Mouse (Mus musculus) small intestine, adult 2 months (tissue): ENCODE measurements at regions not wholly inside any gene's neighbourhood (a gene's known extent, or its start where the extent isn't known, plus 50 kb on each side); places are given as distances from the start of the nearest gene placed in this dataset.

Experiments used
- CTCF ChIP-seq: fragments of 200-500 bp; IDR thresholded peaks from 2 replicates; pipeline ENCODE4 v1.5.1; 2012; ENCODE audit warnings: low read depth, mild to moderate bottlenecking, control low read depth, inconsistent platforms, low read length, moderate library complexity, mixed read lengths; ENCODE audit not compliant: insufficient replicate concordance, insufficient read length; ENCODE audit errors: extremely low read depth
- POLR2A ChIP-seq: fragments of 200-500 bp; IDR thresholded peaks from 2 replicates; pipeline ENCODE4 v1.6.1; 2012; ENCODE audit warnings: low read depth, mild to moderate bottlenecking, control low read depth, inconsistent platforms, low read length, moderate library complexity

GRCm38 (mm10) chr10:8960275-8960960 is 74.5 kb upstream of the Sash1 start:
- no peak for TF ChIP-seq POLR2A
- no peak for TF ChIP-seq CTCF
